Mouse (Mus musculus) forebrain, embryonic 14.5 days (tissue): ENCODE results near the gene Rtn4rl1. TPM values are rescaled to one million over a fixed set of nuclear protein-coding genes. Genes with fewer than 3 reads are reported as not detected.
"Not testable (repeated sequence)": the region's sequence is repeated elsewhere in the genome, so short reads cannot be mapped to it uniquely, and the experiment has no call there.

Experiments
- ATAC-seq: fragments of 200-750 bp; cut with Nextera tagmentation; 2 replicates; pipeline ENCODE4 v1.8.0; 2017; ENCODE audit warnings: mild to moderate bottlenecking, moderate library complexity
- DNase-seq: peaks from one replicate; pipeline ENCODE4 v3.0.0-alpha.2; 2015; ENCODE audit warnings: low spot score
- H3K27ac ChIP-seq: fragments of 300-500 bp; sonication (generic); 2 replicates; pipeline ENCODE4 v1.5.1; 2014; ENCODE audit warnings: low read depth, mild to moderate bottlenecking, control low read depth, low read length, moderate library complexity
- H3K27me3 ChIP-seq: fragments of 300-500 bp; sonication (generic); replicated peaks from 2 replicates; pipeline ENCODE4 v1.6.1; 2014; ENCODE audit warnings: low read length, control low read depth, mixed read lengths; ENCODE audit not compliant: control insufficient read depth, insufficient read depth
- H3K36me3 ChIP-seq: fragments of 300-500 bp; sonication (generic); 2 replicates; pipeline ENCODE4 v1.6.1; 2014; ENCODE audit warnings: low read length, control low read depth; ENCODE audit not compliant: control insufficient read depth, insufficient read depth
- H3K4me1 ChIP-seq: fragments of 300-500 bp; sonication (generic); 2 replicates; pipeline ENCODE4 v1.6.1; 2014; ENCODE audit warnings: antibody characterized with exemption, low read length, control low read depth; ENCODE audit not compliant: control insufficient read depth, insufficient read depth
- H3K4me2 ChIP-seq: fragments of 300-500 bp; sonication (generic); 2 replicates; pipeline ENCODE4 v1.6.1; 2014; ENCODE audit warnings: mild to moderate bottlenecking, control low read depth, low read length
- H3K4me3 ChIP-seq: fragments of 300-500 bp; sonication (generic); 2 replicates; pipeline ENCODE4 v1.5.1; 2014; ENCODE audit warnings: low read depth, low read length, control low read depth
- H3K9ac ChIP-seq: fragments of 300-500 bp; sonication (generic); 2 replicates; pipeline ENCODE4 v1.6.1; 2014; ENCODE audit warnings: mild to moderate bottlenecking, low read length, control low read depth, moderate library complexity
- H3K9me3 ChIP-seq: fragments of 300-500 bp; sonication (generic); replicated peaks from 2 replicates; pipeline ENCODE4 v1.6.1; 2016; ENCODE audit warnings: low read length, control low read depth, mixed read lengths; ENCODE audit not compliant: control insufficient read depth
- WGBS: fragments of 180-500 bp; shearing (Covaris S2); extraction: QIAGEN DNeasy Blood & Tissue Kit; methylation state at CpG from one replicate; pipeline ENCODE4 v1.1.7; 2014; 5-methylcytosine and 5-hydroxymethylcytosine counted together
- polyA plus RNA-seq: library from polyadenylated mRNA; unstranded; fragments of >200 nt; fragmentation: Nextera tagmentation; extraction: Ambion mirVana; gene quantifications from 2 replicates; pipeline ENCODE4 v1.2.1, GENCODE M21; 2014

The Rtn4rl1 gene
- polyA plus RNA-seq, 1 experiment from 2014 or later: 5.0 TPM

GRCm38 (mm10) chr11:75283784-75284183 is 90.2 kb downstream of the Rtn4rl1 start:
- not testable (repeated sequence) for DNase-seq

GRCm38 (mm10) chr11:75285893-75286467 is 92.4 kb downstream of the Rtn4rl1 start:
- peaks cover 16% of the 10 kb centered on the region for H3K27me3 ChIP-seq
- no peak overlapping the region for H3K4me3 ChIP-seq
- 53% methylated on average over 4 of the region's 4 CpGs for WGBS
- no peak for DNase-seq
- H3K4me1 ChIP-seq: peaks cover 15% of the 10 kb centered on the region
- ATAC-seq: no peak
- no peak overlapping the region for H3K4me2 ChIP-seq
- H3K27ac ChIP-seq: no peak overlapping the region
- H3K9ac ChIP-seq: no peak overlapping the region
- H3K36me3 ChIP-seq: no peaks in the 10 kb centered on the region
- no peaks in the 10 kb centered on the region for H3K9me3 ChIP-seq

More at GRCm38 (mm10) chr11:75283784-75284183, 90.2 kb downstream of the Rtn4rl1 start:
- H3K36me3 ChIP-seq, H3K27ac ChIP-seq, H3K4me3 ChIP-seq, ATAC-seq, H3K9ac ChIP-seq, H3K9me3 ChIP-seq, H3K4me2 ChIP-seq: not testable (repeated sequence)
- WGBS: 69% methylated on average over 3 of the region's 3 CpGs
- peaks cover 33% of the 10 kb centered on the region for H3K4me1 ChIP-seq
- H3K27me3 ChIP-seq: peaks cover 24% of the 10 kb centered on the region

- ATAC-seq: no peak
Measured at GRCm38 (mm10) chr11:75286868-75287267, 93.3 kb downstream of the Rtn4rl1 start.

GRCm38 (mm10) chr11:75287940-75288339 is 94.4 kb downstream of the Rtn4rl1 start:
- DNase-seq (no peak), ATAC-seq (no peak)
- peaks cover 7% of the 10 kb centered on the region; the same call in 1 of the 2 replicates for H3K4me1 ChIP-seq
- no peaks in the 10 kb centered on the region for H3K36me3 ChIP-seq
- peaks cover 15% of the 10 kb centered on the region; the same call in 1 of the 2 replicates for H3K27me3 ChIP-seq
- no peak overlapping the region for H3K9ac ChIP-seq
- H3K4me3 ChIP-seq: no peak overlapping the region
- no peaks in the 10 kb centered on the region for H3K9me3 ChIP-seq
- WGBS: 81% methylated on average over 10 of the region's 10 CpGs
- no peak overlapping the region for H3K4me2 ChIP-seq
- no peak overlapping the region for H3K27ac ChIP-seq

More at GRCm38 (mm10) chr11:75286868-75287267, 93.3 kb downstream of the Rtn4rl1 start:
- no peak for DNase-seq
- Histone ChIP-seq H3K27ac (no peak overlapping the region), H3K27me3 (peaks cover 16% of the 10 kb centered on the region), H3K4me1 (peaks cover 10% of the 10 kb centered on the region), H3K9me3 (no peaks in the 10 kb centered on the region), H3K9ac (no peak overlapping the region), H3K4me3 (no peak overlapping the region), H3K36me3 (no peaks in the 10 kb centered on the region), H3K4me2 (no peak overlapping the region)
- WGBS: 88% methylated on average over 4 of the region's 4 CpGs

- no peak for ATAC-seq
- Histone ChIP-seq H3K4me2 (no peak overlapping the region), H3K4me3 (no peak overlapping the region), H3K27me3 (peaks cover 9% of the 10 kb centered on the region; the same call in 1 of the 2 replicates), H3K4me1 (peaks cover 12% of the 10 kb centered on the region; the same call in 1 of the 2 replicates), H3K27ac (no peak overlapping the region), H3K36me3 (no peaks in the 10 kb centered on the region), H3K9ac (no peak overlapping the region), H3K9me3 (no peaks in the 10 kb centered on the region)
- 89% methylated on average over 8 of the region's 8 CpGs for WGBS
- DNase-seq: no peak
Measured at GRCm38 (mm10) chr11:75288517-75288916, 94.9 kb downstream of the Rtn4rl1 start.

- 62% methylated on average over 2 of the region's 2 CpGs for WGBS
- Histone ChIP-seq H3K27ac (no peak overlapping the region), H3K9me3 (no peaks in the 10 kb centered on the region), H3K36me3 (no peaks in the 10 kb centered on the region), H3K4me1 (peaks cover 18% of the 10 kb centered on the region), H3K4me2 (no peak overlapping the region), H3K4me3 (no peak overlapping the region), H3K9ac (no peak overlapping the region), H3K27me3 (peaks cover 8% of the 10 kb centered on the region; the same call in 1 of the 2 replicates)
- ATAC-seq: no peak
- no peak for DNase-seq
Measured at GRCm38 (mm10) chr11:75289120-75289519, 95.5 kb downstream of the Rtn4rl1 start.

- no peak overlapping the region for H3K4me2 ChIP-seq
- peaks cover 27% of the 10 kb centered on the region for H3K4me1 ChIP-seq
- ATAC-seq (peak; percentile 66), DNase-seq (peak; percentile 95)
- no peak overlapping the region for H3K4me3 ChIP-seq
- no peaks in the 10 kb centered on the region for H3K36me3 ChIP-seq
- H3K27me3 ChIP-seq: peaks cover 8% of the 10 kb centered on the region; the same call in 1 of the 2 replicates
- 17% methylated on average over 6 of the region's 6 CpGs for WGBS
- H3K9ac ChIP-seq: no peak overlapping the region
- no peak overlapping the region for H3K27ac ChIP-seq
- no peaks in the 10 kb centered on the region for H3K9me3 ChIP-seq
Measured at GRCm38 (mm10) chr11:75290566-75291271, 97.1 kb downstream of the Rtn4rl1 start.

GRCm38 (mm10) chr11:75291389-75292215 is 98.0 kb downstream of the Rtn4rl1 start:
- peak; percentile 72 for DNase-seq
- whole genome bisulfite sequencing: 15% methylated on average over 25 of the region's 25 CpGs
- Histone ChIP-seq H3K4me1 (peaks cover 27% of the 10 kb centered on the region), H3K9ac (peak overlapping the region; percentile 26; the same call in 1 of the 2 replicates), H3K4me2 (peak overlapping the region; percentile 32), H3K36me3 (no peaks in the 10 kb centered on the region), H3K27me3 (peaks cover 8% of the 10 kb centered on the region; the same call in 1 of the 2 replicates), H3K9me3 (no peaks in the 10 kb centered on the region), H3K4me3 (0 out of 2 replicates have a peak overlapping the region, but pooled peaks have one; percentile 2), H3K27ac (0 out of 2 replicates have a peak overlapping the region, but pooled peaks have one; percentile 11)
- peak; percentile 47 for ATAC-seq
